Mouse (Mus musculus) megakaryocyte, embryonic 14.5 days (primary cell): ENCODE results near the gene Gm9833.

Experiments
- FLI1 ChIP-seq: IDR thresholded peaks from 2 replicates; pipeline ENCODE4 v1.6.1; 2012; ENCODE audit warnings: low read length, inconsistent platforms, mixed read lengths
- GATA1 ChIP-seq: IDR thresholded peaks from 3 replicates; pipeline ENCODE4 v1.6.1; 2012; ENCODE audit warnings: mixed read lengths, low read length, inconsistent platforms, borderline replicate concordance

GRCm38 (mm10) chr3:10121232-10121631 is 33.3 kb downstream of the Gm9833 start:
- TF ChIP-seq GATA1, result no peak
- TF ChIP-seq FLI1, result no peak
